Mouse (Mus musculus) CH12.LX (cell line): ENCODE data around the gene Lmod2.

Source experiments
- BHLHE40 ChIP-seq: IDR thresholded peaks from 2 replicates; pipeline ENCODE4 v1.6.1; 2011; ENCODE audit warnings: mild to moderate bottlenecking, low read depth, low read length, improper control_type of control experiment
- CTCF ChIP-seq, 2 experiments: IDR thresholded peaks in 1 of 2; conservative IDR thresholded peaks in 1 of 2; 2 replicates each; pipeline ENCODE4 v1.5.1; 2011 to 2012; ENCODE audit warnings: low read depth in 2 of 2, low read length in 2 of 2, improper control_type of control experiment in 1 of 2, inconsistent platforms in 1 of 2, mild to moderate bottlenecking in 1 of 2, moderate library complexity in 1 of 2
- E2F4 ChIP-seq: IDR thresholded peaks from 2 replicates; pipeline ENCODE4 v1.6.1; 2011; ENCODE audit warnings: low read depth, low read length, improper control_type of control experiment; ENCODE audit not compliant: insufficient replicate concordance
- EP300 ChIP-seq: IDR thresholded peaks from 2 replicates; pipeline ENCODE4 v1.6.1; 2011; ENCODE audit warnings: low read length, improper control_type of control experiment
- IRF4 ChIP-seq: IDR thresholded peaks from 2 replicates; pipeline ENCODE4 v1.6.1; 2014; ENCODE audit warnings: low read depth, mild to moderate bottlenecking, inconsistent platforms, low read length, improper control_type of control experiment
- MAX ChIP-seq: IDR thresholded peaks from 2 replicates; pipeline ENCODE4 v1.6.1; 2011; ENCODE audit warnings: low read length, improper control_type of control experiment
- MXI1 ChIP-seq: IDR thresholded peaks from 2 replicates; pipeline ENCODE4 v1.6.1; 2011; ENCODE audit warnings: mild to moderate bottlenecking, low read depth, low read length, improper control_type of control experiment
- POLR2A ChIP-seq: IDR thresholded peaks from 2 replicates; pipeline ENCODE4 v1.6.1; 2011; ENCODE audit warnings: low read depth, mild to moderate bottlenecking, improper control_type of control experiment, low read length
- RAD21 ChIP-seq: IDR thresholded peaks from 2 replicates; pipeline ENCODE4 v1.6.1; 2011; ENCODE audit warnings: low read depth, mild to moderate bottlenecking, low read length, improper control_type of control experiment, moderate library complexity

- TF ChIP-seq EP300 = no peak
- TF ChIP-seq IRF4 = no peak
- no peak for TF ChIP-seq POLR2A
- no peak for TF ChIP-seq MXI1
- TF ChIP-seq CTCF (conservative IDR thresholded peaks at IDR 0.05 in 1 of 2, IDR thresholded peaks at IDR 0.05 in 1 of 2; ENCODE audit: low read depth in 2 of 2, low read length in 2 of 2) = no peak
- TF ChIP-seq E2F4 = no peak
- TF ChIP-seq MAX = no peak
- no peak for TF ChIP-seq RAD21
- no peak for TF ChIP-seq BHLHE40
Observed at GRCm38 (mm10) chr6:24554427-24555086, 43.0 kb upstream of the Lmod2 start.
